Mouse (Mus musculus): Measurements from ENCODE around the gene Tm9sf2.

The Tm9sf2 gene

GRCm38 (mm10) chr14:122176263-122176798 is 69.5 kb downstream of the Tm9sf2 start:
- DNase-seq (ENCODE audit: low spot score in 2 of 2) = no peak

- no peak for DNase-seq (ENCODE audit: low spot score in 2 of 2)
These were observed 72.4 kb downstream of the Tm9sf2 start for GRCm38 (mm10) chr14:122179262-122179661.

- peak; percentile 92 to 93 for DNase-seq (ENCODE audit: low spot score in 2 of 2)
These were observed 74.4 kb downstream of the Tm9sf2 start, which contains the start of gene Clybl for GRCm38 (mm10) chr14:122181078-122181814. Gene Clybl, plus strand, starts transcription at chr14:122181704.

GRCm38 (mm10) chr14:122181815-122182157 is 74.9 kb downstream of the Tm9sf2 start:
- no peak for DNase-seq (ENCODE audit: low spot score in 2 of 2)

- no peak for DNase-seq (ENCODE audit: low spot score in 2 of 2)
These were observed 75.4 kb downstream of the Tm9sf2 start for GRCm38 (mm10) chr14:122182220-122182619.

GRCm38 (mm10) chr14:122183974-122184373 is 77.1 kb downstream of the Tm9sf2 start:
- DNase-seq (ENCODE audit: low spot score in 2 of 2) = no peak

GRCm38 (mm10) chr14:122188250-122188649 is 81.4 kb downstream of the Tm9sf2 start:
- DNase-seq (ENCODE audit: low spot score in 2 of 2) = no peak

GRCm38 (mm10) chr14:122189901-122190300 is 83.1 kb downstream of the Tm9sf2 start:
- DNase-seq (ENCODE audit: low spot score in 2 of 2) = no peak

GRCm38 (mm10) chr14:122190527-122190926 is 83.7 kb downstream of the Tm9sf2 start:
- DNase-seq (ENCODE audit: low spot score in 2 of 2) = no peak

GRCm38 (mm10) chr14:122190941-122191510 is 84.2 kb downstream of the Tm9sf2 start:
- DNase-seq (ENCODE audit: low spot score in 2 of 2) = peak; percentile 73 to 77

- no peak for DNase-seq (ENCODE audit: low spot score in 2 of 2)
These were observed 87.8 kb downstream of the Tm9sf2 start for GRCm38 (mm10) chr14:122194630-122195029.

- no peak for DNase-seq (ENCODE audit: low spot score in 2 of 2)
These were observed 90.0 kb downstream of the Tm9sf2 start for GRCm38 (mm10) chr14:122196851-122197250.

GRCm38 (mm10) chr14:122200247-122200885 is 93.5 kb downstream of the Tm9sf2 start:
- DNase-seq (ENCODE audit: low spot score in 2 of 2) = no peak

- DNase-seq (ENCODE audit: low spot score in 2 of 2) = no peak
These were observed 102.3 kb downstream of the Tm9sf2 start for GRCm38 (mm10) chr14:122209177-122209576.

Measured in right cerebral cortex, adult 2 months (tissue).